Mouse (Mus musculus): ENCODE results near the gene Cenpp. TPM values are rescaled to one million over a fixed set of nuclear protein-coding genes. Genes with fewer than 3 reads are reported as not detected.

The Cenpp gene
- polyA plus RNA-seq, 1 experiment from 2014 or later = 34.2 TPM

- Histone ChIP-seq H3K27me3 (ENCODE audit: control insufficient read depth, insufficient read depth, low read length) (no peaks in the 10 kb centered on the region), H3K4me1 (replicated peaks; ENCODE audit: control insufficient read depth, insufficient read depth, low read length) (no peaks in the 10 kb centered on the region), H3K36me3 (ENCODE audit: control insufficient read depth, insufficient read depth, low read length) (no peaks in the 10 kb centered on the region), H3K4me2 (replicated peaks; ENCODE audit: low read depth, low read length) (no peak overlapping the region), H3K9ac (ENCODE audit: low read depth, low read length) (no peak overlapping the region), H3K9me3 (ENCODE audit: control insufficient read depth, low read length) (no peaks in the 10 kb centered on the region), H3K27ac (ENCODE audit: low read depth, low read length) (no peak overlapping the region), H3K4me3 (ENCODE audit: low read depth, low read length) (no peak overlapping the region)
- DNase-seq (ENCODE audit: low spot score) (no peak), ATAC-seq (ENCODE audit: low FRiP score) (no peak)
- 87% methylated on average over 2 of the region's 2 CpGs for WGBS
These were observed 219.1 kb downstream of the Cenpp start for GRCm38 (mm10) chr13:49433268-49434029.

- no peak overlapping the region for H3K4me2 ChIP-seq (replicated peaks; ENCODE audit: low read depth, low read length)
- no peaks in the 10 kb centered on the region for H3K4me1 ChIP-seq (replicated peaks; ENCODE audit: control insufficient read depth, insufficient read depth, low read length)
- no peak overlapping the region for H3K27ac ChIP-seq (ENCODE audit: low read depth, low read length)
- DNase-seq (ENCODE audit: low spot score) = no peak
- no peak overlapping the region for H3K4me3 ChIP-seq (ENCODE audit: low read depth, low read length)
- H3K36me3 ChIP-seq (ENCODE audit: control insufficient read depth, insufficient read depth, low read length) = no peaks in the 10 kb centered on the region
- no peak overlapping the region for H3K9ac ChIP-seq (ENCODE audit: low read depth, low read length)
- ATAC-seq (ENCODE audit: low FRiP score) = no peak
- 79% methylated on average over 4 of the region's 4 CpGs for WGBS
- no peaks in the 10 kb centered on the region for H3K9me3 ChIP-seq (ENCODE audit: control insufficient read depth, low read length)
- H3K27me3 ChIP-seq (ENCODE audit: control insufficient read depth, insufficient read depth, low read length) = no peaks in the 10 kb centered on the region
These were observed 222.1 kb downstream of the Cenpp start for GRCm38 (mm10) chr13:49430529-49430928.

- Histone ChIP-seq H3K4me3 (ENCODE audit: low read depth, low read length) (no peak overlapping the region), H3K4me2 (replicated peaks; ENCODE audit: low read depth, low read length) (no peak overlapping the region), H3K9me3 (ENCODE audit: control insufficient read depth, low read length) (no peaks in the 10 kb centered on the region), H3K4me1 (replicated peaks; ENCODE audit: control insufficient read depth, insufficient read depth, low read length) (no peaks in the 10 kb centered on the region), H3K36me3 (ENCODE audit: control insufficient read depth, insufficient read depth, low read length) (no peaks in the 10 kb centered on the region), H3K27ac (ENCODE audit: low read depth, low read length) (no peak overlapping the region), H3K9ac (ENCODE audit: low read depth, low read length) (no peak overlapping the region), H3K27me3 (ENCODE audit: control insufficient read depth, insufficient read depth, low read length) (no peaks in the 10 kb centered on the region)
- 96% methylated on average over 1 of the region's 1 CpGs for WGBS
- no peak for ATAC-seq (ENCODE audit: low FRiP score)
- DNase-seq (ENCODE audit: low spot score) = no peak
These were observed 224.4 kb downstream of the Cenpp start for GRCm38 (mm10) chr13:49428042-49428675.

- H3K9ac ChIP-seq (ENCODE audit: low read depth, low read length) = no peak overlapping the region
- peaks cover 4% of the 10 kb centered on the region; the same call in 1 of the 2 replicates for H3K4me1 ChIP-seq (replicated peaks; ENCODE audit: control insufficient read depth, insufficient read depth, low read length)
- no peak overlapping the region for H3K27ac ChIP-seq (ENCODE audit: low read depth, low read length)
- H3K27me3 ChIP-seq (ENCODE audit: control insufficient read depth, insufficient read depth, low read length) = no peaks in the 10 kb centered on the region
- DNase-seq (ENCODE audit: low spot score) (no peak), ATAC-seq (ENCODE audit: low FRiP score) (no peak)
- no peaks in the 10 kb centered on the region for H3K9me3 ChIP-seq (ENCODE audit: control insufficient read depth, low read length)
- H3K36me3 ChIP-seq (ENCODE audit: control insufficient read depth, insufficient read depth, low read length) = no peaks in the 10 kb centered on the region
- no peak overlapping the region for H3K4me2 ChIP-seq (replicated peaks; ENCODE audit: low read depth, low read length)
- H3K4me3 ChIP-seq (ENCODE audit: low read depth, low read length) = no peak overlapping the region
- 87% methylated on average over 3 of the region's 3 CpGs for WGBS
These were observed 225.8 kb downstream of the Cenpp start for GRCm38 (mm10) chr13:49426736-49427135.

GRCm38 (mm10) chr13:49421959-49422358 lies 230.6 kb downstream of the Cenpp start:
- 37% methylated on average over 4 of the region's 4 CpGs for WGBS
- no peaks in the 10 kb centered on the region for H3K36me3 ChIP-seq (ENCODE audit: control insufficient read depth, insufficient read depth, low read length)
- peak overlapping the region; percentile 93 for H3K4me2 ChIP-seq (replicated peaks; ENCODE audit: low read depth, low read length)
- H3K9ac ChIP-seq (ENCODE audit: low read depth, low read length) = peak overlapping the region; percentile 77; the same call in 1 of the 2 replicates
- ATAC-seq (ENCODE audit: low FRiP score) (no peak), DNase-seq (ENCODE audit: low spot score) (no peak)
- H3K27ac ChIP-seq (ENCODE audit: low read depth, low read length) = no peak overlapping the region
- no peaks in the 10 kb centered on the region for H3K27me3 ChIP-seq (ENCODE audit: control insufficient read depth, insufficient read depth, low read length)
- H3K4me1 ChIP-seq (replicated peaks; ENCODE audit: control insufficient read depth, insufficient read depth, low read length) = peaks cover 4% of the 10 kb centered on the region; the same call in 1 of the 2 replicates
- peak overlapping the region; percentile 63 for H3K4me3 ChIP-seq (ENCODE audit: low read depth, low read length)
- H3K9me3 ChIP-seq (ENCODE audit: control insufficient read depth, low read length) = no peaks in the 10 kb centered on the region

GRCm38 (mm10) chr13:49421606-49421917 lies 231.0 kb downstream of the Cenpp start:
- WGBS = 1% methylated on average over 15 of the region's 15 CpGs
- peak overlapping the region; percentile 63 for H3K4me3 ChIP-seq (ENCODE audit: low read depth, low read length)
- no peaks in the 10 kb centered on the region for H3K27me3 ChIP-seq (ENCODE audit: control insufficient read depth, insufficient read depth, low read length)
- DNase-seq (ENCODE audit: low spot score) (peak; percentile 44), ATAC-seq (ENCODE audit: low FRiP score) (no peak; the same call in 1 of the 2 replicates)
- peak overlapping the region; percentile 77 for H3K9ac ChIP-seq (ENCODE audit: low read depth, low read length)
- H3K36me3 ChIP-seq (ENCODE audit: control insufficient read depth, insufficient read depth, low read length) = no peaks in the 10 kb centered on the region
- no peak overlapping the region for H3K27ac ChIP-seq (ENCODE audit: low read depth, low read length)
- no peaks in the 10 kb centered on the region for H3K9me3 ChIP-seq (ENCODE audit: control insufficient read depth, low read length)
- peaks cover 4% of the 10 kb centered on the region; the same call in 1 of the 2 replicates for H3K4me1 ChIP-seq (replicated peaks; ENCODE audit: control insufficient read depth, insufficient read depth, low read length)
- peak overlapping the region; percentile 93 for H3K4me2 ChIP-seq (replicated peaks; ENCODE audit: low read depth, low read length)

GRCm38 (mm10) chr13:49420754-49421605 lies 231.6 kb downstream of the Cenpp start, which contains the start of gene Ippk:
TSS of gene Ippk (plus strand) at chr13:49421249.
- Histone ChIP-seq H3K9me3 (ENCODE audit: control insufficient read depth, low read length) (no peaks in the 10 kb centered on the region), H3K4me2 (replicated peaks; ENCODE audit: low read depth, low read length) (peak within 1 kb of the TSS; percentile 93), H3K27me3 (ENCODE audit: control insufficient read depth, insufficient read depth, low read length) (no peaks in the 10 kb centered on the region; the same call in 1 of the 2 replicates), H3K36me3 (ENCODE audit: control insufficient read depth, insufficient read depth, low read length) (no peaks in the 10 kb centered on the region), H3K4me1 (replicated peaks; ENCODE audit: control insufficient read depth, insufficient read depth, low read length) (peaks cover 4% of the 10 kb centered on the region; the same call in 1 of the 2 replicates), H3K9ac (ENCODE audit: low read depth, low read length) (peak within 1 kb of the TSS; percentile 77), H3K4me3 (ENCODE audit: low read depth, low read length) (peak within 1 kb of the TSS; percentile 63), H3K27ac (ENCODE audit: low read depth, low read length) (peak within 1 kb of the TSS; percentile 56)
- under 1% methylated on average over 69 of the region's 69 CpGs for WGBS
- peak; percentile 99 for ATAC-seq (ENCODE audit: low FRiP score)
- peak; percentile 99 for DNase-seq (ENCODE audit: low spot score)
